In genomic region chr2:114107288-114108278, GRCm38 (mm10) we compare ENCODE assay signal across 26 mouse cellular contexts. TPM values are rescaled to one million over a fixed set of nuclear protein-coding genes. Genes with fewer than 3 reads are reported as not detected.
A peak's percentile ranks its signal among the peaks of the same experiment; 100 is the strongest.
DNase-seq lines count a peak whose midpoint lies in the region; ATAC-seq lines count a peak whose summit lies in the region.
"Had no signal": no experiment of that assay in that cellular context is flagged by ENCODE, and none has a peak within 500 bp of the region (broad histone marks: within the 10 kb centered on the region; RNA-seq: fewer than 3 reads in every experiment).

No protein-coding gene starts in this region.

- H3K9me3 ChIP-seq in hindbrain, embryonic 11.5 days (ENCODE audit: control insufficient read depth, low read length): no peaks in the 10 kb centered on the region
- H3K9me3 ChIP-seq in hindbrain, embryonic 10.5 days: no peaks in the 10 kb centered on the region
- no peaks in the 10 kb centered on the region for H3K9me3 ChIP-seq in midbrain, embryonic 11.5 days (ENCODE audit: control insufficient read depth, low read length)
- H3K9me3 ChIP-seq in midbrain, embryonic 16.5 days (replicated peaks; ENCODE audit: control insufficient read depth, low read length, poor library complexity, severe bottlenecking): no peaks in the 10 kb centered on the region
- no peaks in the 10 kb centered on the region for H3K9me3 ChIP-seq in neural tube, embryonic 15.5 days (replicated peaks)
- H3K9me3 ChIP-seq: embryonic facial prominence, embryonic 12.5 days; forebrain, embryonic 15.5 days; heart, embryonic 12.5 days; hindbrain, embryonic 13.5 days; limb, embryonic 15.5 days; megakaryocyte, embryonic 14.5 days had no signal

- peaks cover 4% of the 10 kb centered on the region; the same call in 1 of the 2 replicates for H3K36me3 ChIP-seq in hindbrain, embryonic 11.5 days (ENCODE audit: control insufficient read depth, insufficient read depth, low read length)
- H3K36me3 ChIP-seq in hindbrain, embryonic 10.5 days: peaks cover 98% of the 10 kb centered on the region
- peaks cover 13% of the 10 kb centered on the region for H3K36me3 ChIP-seq in midbrain, embryonic 11.5 days (ENCODE audit: control insufficient read depth, insufficient read depth, low read length)
- peaks cover 31% of the 10 kb centered on the region for H3K36me3 ChIP-seq in midbrain, embryonic 16.5 days (ENCODE audit: control insufficient read depth, insufficient read depth, low read length)
- peaks cover 57% of the 10 kb centered on the region for H3K36me3 ChIP-seq in neural tube, embryonic 15.5 days

- no peaks in the 10 kb centered on the region for H3K4me1 ChIP-seq in hindbrain, embryonic 11.5 days (replicated peaks; ENCODE audit: control insufficient read depth, insufficient read depth, low read length)
- H3K4me1 ChIP-seq in hindbrain, embryonic 10.5 days (replicated peaks): peaks cover 5% of the 10 kb centered on the region
- peaks cover 2% of the 10 kb centered on the region for H3K4me1 ChIP-seq in midbrain, embryonic 11.5 days (ENCODE audit: control insufficient read depth, insufficient read depth, low read length)
- no peaks in the 10 kb centered on the region for H3K4me1 ChIP-seq in midbrain, embryonic 16.5 days (ENCODE audit: control insufficient read depth, insufficient read depth, low read length)
- H3K4me1 ChIP-seq in neural tube, embryonic 15.5 days: no peaks in the 10 kb centered on the region
- H3K4me1 ChIP-seq: embryonic facial prominence, embryonic 12.5 days; forebrain, embryonic 15.5 days; heart, embryonic 12.5 days; hindbrain, embryonic 13.5 days; limb, embryonic 15.5 days; megakaryocyte, embryonic 14.5 days had no signal

- no peak overlapping the region for H3K4me3 ChIP-seq in hindbrain, embryonic 11.5 days (ENCODE audit: low read depth, low read length)
- no peak overlapping the region for H3K4me3 ChIP-seq in hindbrain, embryonic 10.5 days
- H3K4me3 ChIP-seq in midbrain, embryonic 11.5 days (ENCODE audit: low read depth, low read length): no peak overlapping the region
- no peak overlapping the region for H3K4me3 ChIP-seq in midbrain, embryonic 16.5 days (ENCODE audit: low read depth, low read length)
- H3K4me3 ChIP-seq in neural tube, embryonic 15.5 days (replicated peaks): no peak overlapping the region
- H3K4me3 ChIP-seq: embryonic facial prominence, embryonic 12.5 days; erythroblast, embryonic 14.5 days; forebrain, embryonic 15.5 days; heart, embryonic 12.5 days; hindbrain, embryonic 13.5 days; limb, embryonic 15.5 days; megakaryocyte, embryonic 14.5 days had no signal

- DNase-seq in embryo, embryonic 10.5 days (ENCODE audit: low spot score): peak; percentile 36
- DNase-seq in embryo, embryonic 9.5 days (ENCODE audit: extremely low spot score): no peak
- no peak for DNase-seq in hindbrain, embryonic 11.5 days (ENCODE audit: low spot score)
- DNase-seq in hindbrain, embryonic 10.5 days (ENCODE audit: low spot score): no peak
- DNase-seq in midbrain, embryonic 11.5 days (ENCODE audit: low spot score, missing footprints): no peak
- DNase-seq in urinary bladder, adult 18-20 months (ENCODE audit: low spot score in 2 of 2): no peak
- DNase-seq: adrenal gland, postnatal 14 days; cerebellum, adult 8-10 months; cerebellum, postnatal 36 days; gastrocnemius, postnatal 14 days; heart, adult 18-20 months; heart, postnatal 10 days; kidney, adult 2 months; left cerebral cortex, postnatal 4 days; lung, embryonic 14.5 days; thymus, postnatal 14 days had no signal

- no peak overlapping the region for H3K9ac ChIP-seq in hindbrain, embryonic 11.5 days (ENCODE audit: low read depth, low read length)
- no peak overlapping the region for H3K9ac ChIP-seq in midbrain, embryonic 11.5 days (ENCODE audit: low read length)
- no peak overlapping the region for H3K9ac ChIP-seq in midbrain, embryonic 16.5 days (ENCODE audit: low read depth, low read length)
- no peak overlapping the region for H3K9ac ChIP-seq in neural tube, embryonic 15.5 days (replicated peaks)
- H3K9ac ChIP-seq: embryonic facial prominence, embryonic 12.5 days; forebrain, embryonic 15.5 days; heart, embryonic 12.5 days; hindbrain, embryonic 13.5 days; limb, embryonic 15.5 days; liver, embryonic 14.5 days; lung, embryonic 14.5 days had no signal

- WGBS in hindbrain, embryonic 11.5 days: 54% methylated on average over 23 of the region's 23 CpGs
- 66% methylated on average over 23 of the region's 23 CpGs for WGBS in hindbrain, embryonic 10.5 days
- WGBS in midbrain, embryonic 11.5 days: 51% methylated on average over 23 of the region's 23 CpGs
- WGBS in midbrain, embryonic 16.5 days: 38% methylated on average over 23 of the region's 23 CpGs
- 25% methylated on average over 23 of the region's 23 CpGs for WGBS in neural tube, embryonic 15.5 days

- H3K27me3 ChIP-seq in hindbrain, embryonic 11.5 days (ENCODE audit: control insufficient read depth, insufficient read depth, low read length): no peaks in the 10 kb centered on the region
- no peaks in the 10 kb centered on the region for H3K27me3 ChIP-seq in hindbrain, embryonic 10.5 days (ENCODE audit: insufficient read depth, poor library complexity, severe bottlenecking)
- no peaks in the 10 kb centered on the region for H3K27me3 ChIP-seq in midbrain, embryonic 11.5 days (ENCODE audit: control insufficient read depth, insufficient read depth, low read length)
- H3K27me3 ChIP-seq in midbrain, embryonic 16.5 days (ENCODE audit: control insufficient read depth, insufficient read depth, low read depth, low read length): no peaks in the 10 kb centered on the region
- H3K27me3 ChIP-seq in neural tube, embryonic 15.5 days (replicated peaks): no peaks in the 10 kb centered on the region
- H3K27me3 ChIP-seq: embryonic facial prominence, embryonic 12.5 days; forebrain, embryonic 15.5 days; heart, embryonic 12.5 days; hindbrain, embryonic 13.5 days; limb, embryonic 15.5 days; megakaryocyte, embryonic 14.5 days had no signal

- H3K4me2 ChIP-seq in hindbrain, embryonic 11.5 days (replicated peaks; ENCODE audit: low read depth, low read length): no peak overlapping the region
- no peak overlapping the region for H3K4me2 ChIP-seq in midbrain, embryonic 11.5 days
- H3K4me2 ChIP-seq in midbrain, embryonic 16.5 days (ENCODE audit: low read length): no peak overlapping the region
- H3K4me2 ChIP-seq in neural tube, embryonic 15.5 days: no peak overlapping the region
- H3K4me2 ChIP-seq: embryonic facial prominence, embryonic 12.5 days; forebrain, embryonic 15.5 days; heart, embryonic 12.5 days; hindbrain, embryonic 13.5 days; limb, embryonic 15.5 days; lung, embryonic 14.5 days had no signal

- 0 out of 2 replicates have a peak, but pooled peaks have one; percentile 30 for ATAC-seq in hindbrain, embryonic 11.5 days (ENCODE audit: low FRiP score)
- peak; percentile 33; the same call in 1 of the 2 replicates for ATAC-seq in midbrain, embryonic 11.5 days (ENCODE audit: low FRiP score)
- no peak for ATAC-seq in midbrain, embryonic 16.5 days
- peak; percentile 50 for ATAC-seq in neural tube, embryonic 15.5 days (ENCODE audit: low FRiP score)
- ATAC-seq: forebrain, embryonic 15.5 days had no signal

- H3K27ac ChIP-seq in hindbrain, embryonic 11.5 days (ENCODE audit: low read depth, low read length): no peak overlapping the region
- H3K27ac ChIP-seq in hindbrain, embryonic 10.5 days: no peak overlapping the region
- H3K27ac ChIP-seq in midbrain, embryonic 11.5 days (ENCODE audit: low read depth, low read length): no peak overlapping the region
- no peak overlapping the region for H3K27ac ChIP-seq in midbrain, embryonic 16.5 days (ENCODE audit: low read length)
- H3K27ac ChIP-seq in neural tube, embryonic 15.5 days (replicated peaks): no peak overlapping the region
- H3K27ac ChIP-seq: embryonic facial prominence, embryonic 12.5 days; forebrain, embryonic 15.5 days; hindbrain, embryonic 13.5 days; limb, embryonic 15.5 days; liver, embryonic 14.5 days had no signal

RNA-seq across cellular contexts. Expression of gene Actc1, which starts 54.2 kb away (rescaled TPM):
- 23.0 and 48.0 TPM in 2 replicates for polyA plus RNA-seq in hindbrain, embryonic 11.5 days (2014; fragmentation: Nextera tagmentation; extraction: Ambion mirVana)
- polyA plus RNA-seq in hindbrain, embryonic 10.5 days (2016; fragmentation: Nextera tagmentation; extraction: Ambion mirVana): 6.3 and 16.5 TPM in 2 replicates
- 1.6 and 2.0 TPM in 2 replicates for polyA plus RNA-seq in midbrain, embryonic 11.5 days (2014; fragmentation: Nextera tagmentation; extraction: Ambion mirVana)
- 0.51 and 0.97 TPM in 2 replicates for polyA plus RNA-seq in midbrain, embryonic 16.5 days (2015; fragmentation: Nextera tagmentation; extraction: Ambion mirVana)
- polyA plus RNA-seq in neural tube, embryonic 15.5 days (2015; fragmentation: Nextera tagmentation; extraction: Ambion mirVana): 64.3 and 90.0 TPM in 2 replicates
- polyA plus RNA-seq: erythroblast, embryonic 14.5 days had no signal
